Mouse (Mus musculus) CH12.LX (cell line): ENCODE measurements at regions not wholly inside any gene's neighbourhood (a gene's known extent, or its start where the extent isn't known, plus 50 kb on each side); places are given as distances from the start of the nearest gene placed in this dataset.

ENCODE experiments used
- DNase-seq: peaks from one replicate; pipeline ENCODE4 v3.0.0-alpha.2; 2013; ENCODE audit errors: extremely low read depth
- H3K27ac ChIP-seq: 2 replicates; pipeline ENCODE4 v1.5.1; 2012; ENCODE audit warnings: low read depth, mild to moderate bottlenecking, control low read depth, moderate library complexity; ENCODE audit not compliant: insufficient read depth
- H3K27me3 ChIP-seq: replicated peaks from 2 replicates; pipeline ENCODE3; 2012; ENCODE audit warnings: inconsistent platforms
- H3K36me3 ChIP-seq, 2 experiments: replicated peaks in 1 of 2; 2 replicates each; pipeline versions ENCODE3 to v1.6.1; 2012; ENCODE audit warnings: inconsistent platforms in 1 of 2, low read length in 1 of 2, mild to moderate bottlenecking in 1 of 2, mixed read lengths in 1 of 2, moderate library complexity in 1 of 2; ENCODE audit not compliant: control insufficient read depth in 1 of 2, insufficient read depth in 1 of 2
- H3K4me1 ChIP-seq, 2 experiments: 2 replicates each; pipeline ENCODE4 v1.6.1; 2012; ENCODE audit warnings: inconsistent platforms in 1 of 2, moderate library complexity in 1 of 2; ENCODE audit not compliant: insufficient read depth in 2 of 2, control insufficient read depth in 1 of 2
- H3K4me2 ChIP-seq: 2 replicates; pipeline ENCODE4 v1.6.1; 2012; ENCODE audit warnings: low read depth, mild to moderate bottlenecking, control low read depth; ENCODE audit not compliant: poor library complexity, insufficient read depth, severe bottlenecking
- H3K4me3 ChIP-seq, 3 experiments: fragments of 150-350 bp in 1 of 3; sonication (generic) in 1 of 3; replicated peaks in 1 of 3; 2 replicates each; pipeline versions ENCODE3 to v1.5.1; 2011 to 2012; ENCODE audit warnings: low read depth in 2 of 3, low read length in 2 of 3, mild to moderate bottlenecking in 2 of 3, moderate library complexity in 2 of 3, control low read depth in 1 of 3, improper control_type of control experiment in 1 of 3, inconsistent platforms in 1 of 3, mixed read lengths in 1 of 3; ENCODE audit not compliant: poor library complexity in 1 of 3
- H3K79me2 ChIP-seq: replicated peaks from 2 replicates; pipeline ENCODE4 v1.6.1; 2012; ENCODE audit warnings: mild to moderate bottlenecking, moderate library complexity; ENCODE audit not compliant: control insufficient read depth, poor library complexity, insufficient read depth, severe bottlenecking; ENCODE audit errors: extremely low read depth
- H3K9ac ChIP-seq: 2 replicates; pipeline ENCODE4 v1.6.1; 2012; ENCODE audit warnings: low read depth, mild to moderate bottlenecking, control low read depth, moderate library complexity; ENCODE audit not compliant: insufficient read depth
- H3K9me3 ChIP-seq: replicated peaks from 2 replicates; pipeline ENCODE3; 2012; ENCODE audit warnings: low read length, inconsistent platforms, mixed read lengths
- CHD2 ChIP-seq: IDR thresholded peaks from 2 replicates; pipeline ENCODE4 v1.6.1; 2011; ENCODE audit warnings: low read length, improper control_type of control experiment
- E2F4 ChIP-seq: IDR thresholded peaks from 2 replicates; pipeline ENCODE4 v1.6.1; 2011; ENCODE audit warnings: low read depth, low read length, improper control_type of control experiment; ENCODE audit not compliant: insufficient replicate concordance
- EP300 ChIP-seq: IDR thresholded peaks from 2 replicates; pipeline ENCODE4 v1.6.1; 2011; ENCODE audit warnings: low read length, improper control_type of control experiment
- GABPA ChIP-seq: IDR thresholded peaks from 2 replicates; pipeline ENCODE4 v1.6.1; 2012; ENCODE audit warnings: low read depth, low read length, improper control_type of control experiment, inconsistent platforms; ENCODE audit not compliant: insufficient replicate concordance
- MXI1 ChIP-seq: IDR thresholded peaks from 2 replicates; pipeline ENCODE4 v1.6.1; 2011; ENCODE audit warnings: mild to moderate bottlenecking, low read depth, low read length, improper control_type of control experiment
- NELFE ChIP-seq: IDR thresholded peaks from 2 replicates; pipeline ENCODE4 v1.6.1; 2011; ENCODE audit warnings: low read depth, low read length, improper control_type of control experiment
- PAX5 ChIP-seq: IDR thresholded peaks from 2 replicates; pipeline ENCODE4 v1.6.1; 2012; ENCODE audit warnings: low read length, inconsistent platforms, mixed read lengths
- RCOR1 ChIP-seq: conservative IDR thresholded peaks from 2 replicates; pipeline ENCODE4 v1.6.1; 2012; ENCODE audit warnings: low read depth, mild to moderate bottlenecking, inconsistent platforms, low read length, improper control_type of control experiment
- SIN3A ChIP-seq: IDR thresholded peaks from 2 replicates; pipeline ENCODE4 v1.6.1; 2012; ENCODE audit warnings: low read length, improper control_type of control experiment, inconsistent platforms
- TCF12 ChIP-seq: IDR thresholded peaks from 2 replicates; pipeline ENCODE4 v1.6.1; 2014; ENCODE audit warnings: low read depth, mild to moderate bottlenecking, inconsistent platforms, low read length, improper control_type of control experiment
- UBTF ChIP-seq: IDR thresholded peaks from 2 replicates; pipeline ENCODE4 v1.6.1; 2012; ENCODE audit warnings: low read depth, mild to moderate bottlenecking, inconsistent platforms, low read length, improper control_type of control experiment, moderate library complexity
- USF1 ChIP-seq: IDR thresholded peaks from 2 replicates; pipeline ENCODE4 v1.6.1; 2014; ENCODE audit warnings: low read depth, mild to moderate bottlenecking, inconsistent platforms, low read length, improper control_type of control experiment
- USF2 ChIP-seq: conservative IDR thresholded peaks from 2 replicates; pipeline ENCODE4 v1.6.1; 2011; ENCODE audit warnings: low read depth, low read length, improper control_type of control experiment
- ZMIZ1 ChIP-seq: IDR thresholded peaks from 2 replicates; pipeline ENCODE4 v1.6.1; 2012; ENCODE audit warnings: low read depth, mild to moderate bottlenecking, inconsistent platforms, low read length, improper control_type of control experiment
- ZNF384 ChIP-seq: IDR thresholded peaks from 2 replicates; pipeline ENCODE4 v1.6.1; 2012; ENCODE audit warnings: low read depth, low read length, improper control_type of control experiment, inconsistent platforms
- dilution Hi-C: fragments of 300-500 bp; cut with MboI; formaldehyde crosslinking; loops from 2 replicates; pipeline ENCODE4 v1.14.3; 2020; ENCODE audit warnings: low sequenced_read_pairs; ENCODE audit not compliant: extremely low pct_unique_long_range_greater_than_20kb, extremely low pct_ligation_motif_present
- in situ Hi-C: fragments of 300-500 bp; cut with MboI; formaldehyde crosslinking; loops from 3 replicates; pipeline ENCODE4 v1.14.3; 2019; ENCODE audit warnings: low sequenced_read_pairs, low pct_ligation_motif_present, low pct_unique_long_range_greater_than_20kb, mixed read lengths

- no peaks in the 10 kb centered on the region for H3K36me3 ChIP-seq
- no peak for DNase-seq
- H3K9ac ChIP-seq: no peak overlapping the region
- H3K79me2 ChIP-seq: no peaks in the 10 kb centered on the region
- H3K4me2 ChIP-seq: no peak overlapping the region
- in situ Hi-C loops: no loop called here
- H3K27ac ChIP-seq: no peak overlapping the region
- H3K4me1 ChIP-seq: peaks cover 0 to 2% of the 10 kb centered on the region in 2 experiments; a peak in 1 of 4 replicates
- TF ChIP-seq PAX5 (no peak), SIN3A (no peak), MXI1 (no peak), NELFE (no peak), CHD2 (no peak), USF2 (no peak), ZNF384 (no peak), USF1 (no peak), UBTF (no peak), GABPA (no peak), E2F4 (no peak), TCF12 (no peak), ZMIZ1 (no peak), EP300 (no peak), RCOR1 (no peak)
- no peaks in the 10 kb centered on the region for H3K9me3 ChIP-seq
- no peak overlapping the region for H3K4me3 ChIP-seq
- no peaks in the 10 kb centered on the region for H3K27me3 ChIP-seq
- dilution Hi-C loops: no loop called here
Measured at GRCm38 (mm10) chr5:29870537-29870936, 134.8 kb upstream of the Gm5129 start.

- no peak overlapping the region for H3K27ac ChIP-seq
- no peaks in the 10 kb centered on the region for H3K79me2 ChIP-seq
- no peaks in the 10 kb centered on the region for H3K27me3 ChIP-seq
- H3K4me3 ChIP-seq: no peak overlapping the region
- no peak overlapping the region for H3K9ac ChIP-seq
- no peaks in the 10 kb centered on the region for H3K9me3 ChIP-seq
- DNase-seq: no peak
- dilution Hi-C loops: no loop called here
- H3K4me2 ChIP-seq: no peak overlapping the region
- peaks cover under 1 to 10% of the 10 kb centered on the region in 2 experiments; a peak in 2 of 4 replicates for H3K4me1 ChIP-seq
- no peak for TF ChIP-seq NELFE
- in situ Hi-C loops: no loop called here
- no peaks in the 10 kb centered on the region for H3K36me3 ChIP-seq
Measured at GRCm38 (mm10) chr5:29875451-29875850, 137.5 kb upstream of the Il6 start.
